Mouse (Mus musculus) left cerebral cortex, postnatal 10 days (tissue): ENCODE data around the gene Slc16a14. TPM values are rescaled to one million over a fixed set of nuclear protein-coding genes. Genes with fewer than 3 reads are reported as not detected.

Experiments
- DNase-seq, 2 experiments: peaks; one replicate each; pipeline ENCODE4 v3.0.0; 2021 to 2022; ENCODE audit warnings: low spot score in 2 of 2, mixed read lengths in 1 of 2; ENCODE audit errors: extremely low spot score in 1 of 2
- intact Hi-C: fragments of 180-260 bp; cut with DNase I; formaldehyde crosslinking; loops from one replicate; pipeline ENCODE4 v1.15.1; 2025
- total RNA-seq, 2 experiments: library from RNA; stranded (reverse); gene quantifications; 2 replicates each; pipeline ENCODE4 v1.2.3; 2021

The Slc16a14 gene
- total RNA-seq, 2 experiments from 2014 or later, result 35.7 to 37.1 TPM

DNA sequence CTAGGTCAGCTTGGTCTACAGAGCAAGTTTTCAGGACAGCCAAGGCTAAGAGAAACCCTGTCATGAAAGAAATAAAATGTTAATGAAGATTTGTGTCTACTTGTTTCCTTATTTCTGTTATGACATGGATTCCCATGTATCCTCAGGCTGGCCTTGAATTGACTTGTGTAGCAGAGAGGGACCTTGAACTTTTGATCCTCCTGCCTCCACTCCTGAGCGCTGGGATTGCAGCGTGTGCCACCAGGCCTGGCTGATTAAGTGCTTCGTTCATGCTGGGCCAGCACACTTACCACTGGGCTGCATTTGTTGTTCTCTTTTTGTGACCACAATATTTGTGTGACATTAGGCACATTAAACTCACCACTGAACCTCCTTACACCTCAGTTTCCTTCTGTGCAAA is 16.1 kb downstream of the Slc16a14 start:
- DNase-seq, result no peak
- intact Hi-C loops, result no loop called here

DNA sequence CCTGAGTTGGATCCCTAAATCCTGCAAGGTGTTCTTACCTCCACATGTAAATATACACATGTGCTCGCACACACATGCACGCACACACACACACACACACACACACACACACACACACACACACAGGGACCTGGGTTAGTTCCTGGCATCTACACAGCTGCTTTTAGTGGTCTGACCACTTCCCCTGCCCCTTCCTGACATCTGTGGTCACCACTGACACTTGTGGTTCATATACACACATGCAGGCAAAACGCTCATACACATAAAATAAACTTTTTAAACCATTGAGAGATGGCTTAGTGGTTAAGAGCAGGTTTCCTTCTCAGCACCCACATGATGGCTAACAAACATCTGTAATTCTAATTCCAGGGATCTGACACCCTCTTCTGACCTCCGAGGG is 19.9 kb downstream of the Slc16a14 start:
- intact Hi-C loops, result no loop called here
- DNase-seq, result no peak

DNA sequence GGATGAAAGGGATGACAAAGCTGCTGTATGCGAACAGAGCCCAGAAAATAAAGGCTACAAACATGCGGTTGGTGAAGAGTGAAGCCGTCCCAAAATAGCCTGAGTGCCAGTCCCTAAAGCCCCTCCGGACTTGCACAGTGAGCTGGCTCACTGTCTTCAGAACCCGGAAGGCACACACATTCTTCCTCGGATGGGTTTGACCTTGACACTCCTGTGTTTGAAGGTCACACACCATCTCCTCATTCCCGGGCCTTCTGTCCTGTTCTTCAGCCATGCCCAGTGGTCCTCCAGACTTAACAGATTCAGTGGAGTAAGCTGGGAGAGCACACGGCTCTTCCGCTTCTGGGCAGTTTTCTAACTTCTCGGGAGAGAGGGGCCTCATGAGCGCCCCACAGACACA is 22.4 kb downstream of the Slc16a14 start:
- intact Hi-C loops, result no loop called here
- DNase-seq, result no peak

DNA sequence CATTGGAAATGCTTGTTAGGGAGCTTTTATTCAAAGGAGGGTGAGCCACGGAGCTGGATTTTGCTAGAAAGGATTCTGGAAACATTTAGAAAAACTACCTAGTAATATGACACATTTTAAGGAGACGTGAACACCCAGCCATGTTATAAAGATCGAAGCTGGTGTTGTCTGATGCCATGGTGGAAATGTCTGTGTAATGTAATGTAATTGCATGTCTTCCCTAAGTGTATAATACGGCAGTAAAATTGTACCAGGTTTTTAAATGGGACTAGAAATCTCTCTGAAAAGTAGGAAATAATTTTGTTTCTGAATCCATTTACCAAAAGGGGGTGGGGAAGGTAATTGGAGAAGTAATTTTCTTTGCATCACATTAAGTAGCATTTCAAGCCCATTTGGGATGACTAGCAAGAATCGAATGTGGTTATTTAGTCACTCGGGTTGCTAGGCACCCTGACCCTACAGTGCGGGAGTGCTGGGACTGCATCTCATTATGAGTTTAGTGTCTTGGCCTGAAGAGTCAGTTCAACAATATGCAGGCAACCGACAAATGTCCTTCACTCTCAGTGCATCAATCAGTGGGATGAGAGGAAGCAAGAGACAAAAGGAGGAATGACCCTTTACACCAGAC is 24.6 kb downstream of the Slc16a14 start:
- no peak for DNase-seq
- intact Hi-C loops, result no loop called here

DNA sequence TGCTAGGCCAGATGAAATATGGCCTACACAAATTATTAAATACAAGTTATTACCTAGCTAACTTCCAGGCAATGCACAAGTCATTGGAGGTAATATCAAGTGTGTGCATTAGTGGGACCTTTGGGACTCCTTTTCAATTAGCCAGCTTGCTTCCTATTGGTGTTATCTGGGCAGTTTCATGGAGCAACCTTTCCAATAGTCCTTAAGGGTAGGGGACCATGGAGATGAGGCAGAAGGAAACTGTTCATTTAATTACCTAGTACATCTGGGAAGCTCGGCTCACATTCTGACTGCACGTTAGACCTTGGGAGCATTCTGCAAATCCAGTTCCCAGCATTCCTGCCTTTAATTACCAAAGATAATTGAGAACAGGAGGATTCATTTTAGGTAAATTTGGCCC is 30.5 kb downstream of the Slc16a14 start:
- intact Hi-C loops, result no loop called here
- DNase-seq, result no peak

DNA sequence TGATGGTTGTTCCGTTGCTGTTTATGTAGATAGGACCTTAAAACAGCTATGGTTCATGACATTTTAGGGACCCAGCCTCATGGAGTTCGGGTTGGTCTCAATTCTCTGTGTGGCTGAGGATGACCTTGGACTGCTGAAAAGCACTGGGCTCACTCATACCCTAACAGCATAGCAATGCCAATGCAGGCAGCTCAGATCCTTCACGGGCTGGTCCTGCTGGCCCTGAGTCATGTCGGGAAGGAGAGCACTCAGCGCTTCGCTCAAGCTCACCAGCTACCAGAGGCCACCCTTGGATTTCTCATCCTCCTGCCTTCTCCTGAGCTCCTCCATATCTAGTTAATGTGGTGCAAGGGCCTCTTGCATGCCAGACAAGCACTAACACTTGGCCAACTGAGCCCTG is 35.8 kb downstream of the Slc16a14 start:
- no peak for DNase-seq
- intact Hi-C loops, result no loop called here

DNA sequence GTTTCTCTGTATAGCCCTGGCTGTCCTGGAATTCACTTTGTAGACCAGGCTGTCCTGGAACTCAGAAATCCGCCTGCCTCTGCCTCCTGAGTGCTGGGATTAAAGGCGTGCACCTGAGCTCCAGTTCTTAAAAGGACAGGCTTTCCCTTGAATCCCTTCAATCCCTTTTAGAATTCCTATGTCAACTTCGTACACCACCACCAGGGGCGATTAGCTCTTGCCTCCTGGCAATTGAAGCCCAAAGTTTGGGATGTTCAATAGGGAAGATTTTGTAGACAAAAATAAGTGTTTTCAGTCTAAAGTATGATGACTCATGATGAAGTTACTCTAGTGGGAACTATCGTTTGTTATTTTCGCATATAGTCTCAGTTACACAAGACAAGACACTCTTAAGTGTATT is 37.6 kb downstream of the Slc16a14 start:
- no peak for DNase-seq
- intact Hi-C loops, result no loop called here

DNA sequence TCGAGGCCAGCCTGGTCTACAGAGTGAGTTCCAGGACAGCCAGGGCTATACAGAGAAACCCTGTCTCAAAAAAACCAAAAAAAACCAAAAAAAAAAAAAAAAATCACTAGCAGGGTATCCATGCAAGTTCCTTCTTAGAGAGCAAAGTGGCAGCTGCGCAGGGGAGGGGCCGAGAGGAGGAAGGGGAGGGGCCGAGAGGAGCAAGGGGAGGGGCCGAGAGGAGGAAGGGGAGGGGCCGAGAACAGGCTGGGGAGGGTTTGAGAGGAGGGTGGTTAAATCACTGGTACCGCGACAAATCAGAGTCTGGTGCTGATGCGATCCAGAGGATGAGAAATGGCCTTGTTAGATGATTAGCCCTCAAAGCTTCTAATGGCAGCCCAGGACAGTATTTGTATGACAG is 43.2 kb downstream of the Slc16a14 start:
- intact Hi-C loops, result no loop called here
- DNase-seq, result no peak

DNA sequence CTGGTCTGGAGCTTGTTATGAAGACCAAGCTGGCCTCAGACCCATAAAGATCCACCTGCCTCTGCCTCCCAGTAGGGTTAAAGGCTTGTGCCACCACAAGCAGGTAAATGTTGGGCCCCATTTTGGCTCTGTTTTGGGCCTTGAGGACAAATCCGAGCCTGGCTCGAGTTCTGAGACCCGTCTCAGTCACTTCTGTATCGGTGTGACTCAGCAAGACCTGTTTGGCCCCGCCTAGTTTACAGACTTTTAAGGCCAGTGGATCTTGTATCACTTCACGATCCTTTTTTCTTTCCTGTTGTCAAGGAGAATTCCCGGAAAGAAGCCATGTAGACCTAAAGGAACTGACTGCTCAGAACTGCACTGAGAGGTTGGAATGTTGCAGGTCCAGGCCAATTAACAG is 44.4 kb downstream of the Slc16a14 start:
- intact Hi-C loops, result no loop called here
- DNase-seq, result no peak

DNA sequence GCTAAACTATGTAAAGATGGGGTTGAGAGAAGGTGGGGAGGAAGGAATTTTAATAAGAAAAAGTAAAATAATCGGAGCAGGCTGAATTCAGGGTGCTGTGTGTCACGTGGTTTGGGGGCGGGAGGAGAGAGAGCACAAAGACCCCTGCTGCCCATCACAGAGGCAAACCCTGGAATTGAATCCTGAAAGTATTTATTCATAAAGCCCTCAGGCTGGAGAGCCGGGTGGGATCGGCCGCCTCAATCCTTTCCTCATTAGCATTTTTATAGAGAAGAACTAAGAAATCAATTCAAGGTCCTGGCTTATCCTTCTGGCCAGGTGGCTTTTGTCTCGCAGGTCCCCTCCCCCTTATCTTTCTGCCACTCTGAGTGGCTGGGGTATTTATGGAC is 44.9 kb downstream of the Slc16a14 start:
- no peak for DNase-seq

DNA sequence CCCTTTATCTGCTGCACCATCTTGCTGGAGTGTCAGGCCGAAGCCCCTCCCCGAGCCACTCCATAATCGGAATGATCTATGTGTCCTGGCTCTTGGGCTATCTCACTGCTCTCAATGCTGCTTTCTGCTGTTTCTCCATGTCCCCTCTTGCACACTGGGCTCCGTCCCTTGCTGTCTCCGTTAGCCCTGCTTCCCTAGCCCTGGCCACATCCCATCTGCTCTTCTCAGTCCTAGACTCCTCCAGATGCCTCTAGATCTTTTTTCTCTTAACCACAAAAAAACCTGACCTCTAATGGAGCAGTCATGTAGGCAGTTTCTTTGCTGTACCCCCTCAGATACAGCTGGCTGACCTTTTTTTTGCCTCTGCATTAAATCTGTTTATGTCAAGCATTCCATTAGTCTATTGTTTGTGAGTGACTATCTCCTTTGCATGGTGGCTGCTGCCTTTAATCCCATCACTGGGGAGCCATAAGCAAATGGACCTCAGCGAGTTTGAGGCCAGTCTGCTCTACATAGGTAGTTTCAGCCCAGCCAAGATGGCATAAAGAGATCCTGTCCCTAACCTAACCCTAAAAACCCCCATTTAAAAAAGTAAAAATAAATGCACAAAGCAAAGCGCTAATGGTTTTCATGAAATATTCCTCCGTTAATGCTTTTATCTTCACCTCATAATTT is 45.5 kb downstream of the Slc16a14 start:
- intact Hi-C loops, result no loop called here
- DNase-seq, result no peak

More for the DNA sequence above, 44.9 kb downstream of the Slc16a14 start:
- intact Hi-C loops, result no loop called here

DNA sequence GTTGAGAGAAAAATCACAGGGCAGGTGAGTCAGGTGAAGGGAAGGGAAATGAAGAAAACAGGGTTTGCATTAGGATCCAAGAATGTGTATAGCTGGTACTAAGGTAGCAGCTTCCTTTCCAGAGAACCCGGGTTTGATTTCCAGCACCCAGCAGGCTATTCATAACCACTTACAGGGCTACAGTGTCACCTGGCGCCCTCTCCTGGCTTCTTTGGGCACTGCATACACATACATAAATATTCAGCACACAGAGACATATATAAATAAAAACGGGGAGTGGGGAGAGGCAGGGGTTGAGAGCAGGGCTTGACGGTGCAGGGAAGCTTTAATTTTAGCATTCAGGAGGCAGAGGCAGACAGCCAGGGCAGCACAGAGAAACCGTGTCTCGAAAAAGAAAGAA is 49.0 kb downstream of the Slc16a14 start:
- DNase-seq, result no peak
- intact Hi-C loops, result no loop called here

DNA sequence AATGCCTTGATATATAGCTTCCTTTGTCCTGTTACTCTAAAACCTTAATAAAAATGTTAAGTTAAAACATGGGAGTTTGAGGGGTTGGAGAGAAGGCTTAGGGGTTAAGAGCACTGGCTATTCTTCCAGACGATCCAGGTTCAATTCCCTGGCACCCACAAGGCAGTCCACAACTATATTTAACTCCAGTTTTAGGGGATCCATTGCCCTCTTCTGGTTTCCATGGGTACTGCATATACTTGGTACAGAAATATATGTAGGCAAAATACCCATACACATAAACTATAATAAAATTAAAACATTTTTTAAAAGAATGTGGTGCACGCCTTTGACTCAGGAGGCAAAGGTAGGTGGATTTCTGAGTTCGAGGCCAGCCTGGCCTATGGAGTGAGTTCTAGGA is 49.8 kb downstream of the Slc16a14 start:
- intact Hi-C loops, result no loop called here

DNA sequence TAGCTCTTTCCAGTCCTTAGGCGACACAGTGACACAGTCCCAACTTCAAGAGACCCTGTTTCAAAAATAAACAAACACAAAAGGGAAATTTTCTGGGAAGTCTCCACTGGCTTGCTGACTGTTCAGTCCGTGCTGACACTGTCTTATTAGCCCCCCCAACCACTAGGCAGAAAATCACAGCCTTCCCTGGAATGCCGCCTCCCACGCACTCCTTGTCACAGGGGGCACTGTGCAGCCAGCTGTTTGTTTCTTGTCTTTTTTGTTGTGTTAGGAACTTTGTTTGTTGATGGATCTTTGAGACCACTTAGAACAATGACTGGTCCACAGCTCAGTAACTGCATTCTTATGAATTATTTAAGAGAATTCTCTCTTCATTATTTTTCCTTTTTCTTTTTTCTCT is 51.0 kb downstream of the Slc16a14 start:
- DNase-seq, result no peak
- intact Hi-C loops, result no loop called here

More for the DNA sequence above, 49.8 kb downstream of the Slc16a14 start:
- no peak for DNase-seq

DNA sequence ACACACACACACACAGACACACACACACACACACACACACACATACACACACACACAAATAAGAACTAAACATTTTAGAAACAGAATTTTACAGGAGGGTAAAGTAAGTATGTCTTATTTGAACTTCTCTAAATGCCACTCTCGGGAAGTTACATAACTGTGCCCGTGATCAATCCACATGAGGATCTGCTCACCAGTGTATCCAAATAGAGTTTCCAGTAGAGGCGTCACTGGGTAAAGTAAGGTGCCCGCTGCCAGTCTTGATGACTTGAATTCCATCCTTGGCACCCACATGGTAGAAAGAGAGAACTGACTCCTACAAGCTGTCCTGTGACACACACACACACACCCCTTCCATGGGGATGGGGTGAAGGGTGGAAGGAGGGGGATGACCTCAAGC is 52.0 kb downstream of the Slc16a14 start:
- intact Hi-C loops, result no loop called here
- DNase-seq, result no peak

DNA sequence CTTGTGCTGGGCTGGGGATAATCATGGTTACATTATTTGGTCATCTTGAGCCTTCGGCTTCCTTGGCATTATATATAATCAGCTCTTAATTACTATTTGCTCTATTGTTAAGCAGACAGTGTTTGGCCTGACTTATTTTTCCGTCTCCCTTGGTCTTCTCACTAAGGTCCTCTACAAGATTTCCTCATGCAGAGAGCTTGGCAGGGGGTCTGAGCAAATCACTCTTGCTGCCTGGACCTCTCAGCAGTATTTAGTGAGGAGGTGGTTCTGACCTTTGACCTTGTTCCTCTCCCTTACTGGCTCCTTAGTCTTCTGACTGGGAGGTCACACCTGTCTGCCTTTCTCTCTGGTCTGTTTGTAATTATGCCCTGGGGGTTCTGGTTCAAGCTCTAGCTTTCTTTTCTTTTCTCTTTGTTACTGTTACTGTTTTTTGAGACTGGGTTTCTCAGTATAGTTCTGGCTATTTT is 52.8 kb downstream of the Slc16a14 start:
- intact Hi-C loops, result no loop called here
- DNase-seq, result no peak

DNA sequence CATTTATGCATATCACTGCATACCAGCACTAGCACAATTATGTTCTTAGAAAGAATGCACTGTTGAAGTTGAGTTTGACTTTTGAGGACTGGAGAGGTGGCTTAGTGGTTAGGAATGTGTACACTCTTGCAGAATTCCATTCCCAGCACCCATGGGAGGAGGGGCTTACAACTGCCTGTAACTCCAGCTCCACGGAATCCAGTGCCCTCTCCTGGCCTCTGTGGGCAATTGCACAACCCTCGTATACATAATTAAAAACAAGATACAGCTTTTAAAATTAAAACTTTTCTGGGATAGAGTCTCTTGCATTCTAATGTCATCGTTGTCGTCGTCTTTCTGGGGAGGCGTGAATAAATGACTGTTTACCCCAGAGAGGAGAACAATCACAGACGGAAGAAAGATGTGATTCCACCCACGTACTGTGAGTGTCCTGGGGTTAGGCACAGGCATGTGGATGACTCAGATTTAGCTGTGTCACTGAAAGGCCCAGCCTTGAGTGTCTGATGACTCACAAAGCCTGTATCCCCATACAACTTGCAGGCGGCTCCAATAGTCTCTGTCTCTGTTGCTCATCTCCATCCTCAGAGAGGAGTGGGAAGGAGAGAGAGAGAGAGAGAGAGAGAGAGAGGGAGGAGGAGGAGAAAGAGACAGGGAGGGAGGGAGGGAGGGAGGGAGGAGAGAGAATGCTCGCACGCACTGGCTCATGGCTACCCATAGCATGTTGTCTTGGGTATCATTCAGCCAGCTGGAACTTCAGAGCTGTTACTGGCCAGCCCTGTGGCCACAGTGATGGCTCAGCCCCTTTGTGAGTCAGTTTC is 53.5 kb downstream of the Slc16a14 start:
- intact Hi-C loops, result no loop called here
- DNase-seq, result no peak

DNA sequence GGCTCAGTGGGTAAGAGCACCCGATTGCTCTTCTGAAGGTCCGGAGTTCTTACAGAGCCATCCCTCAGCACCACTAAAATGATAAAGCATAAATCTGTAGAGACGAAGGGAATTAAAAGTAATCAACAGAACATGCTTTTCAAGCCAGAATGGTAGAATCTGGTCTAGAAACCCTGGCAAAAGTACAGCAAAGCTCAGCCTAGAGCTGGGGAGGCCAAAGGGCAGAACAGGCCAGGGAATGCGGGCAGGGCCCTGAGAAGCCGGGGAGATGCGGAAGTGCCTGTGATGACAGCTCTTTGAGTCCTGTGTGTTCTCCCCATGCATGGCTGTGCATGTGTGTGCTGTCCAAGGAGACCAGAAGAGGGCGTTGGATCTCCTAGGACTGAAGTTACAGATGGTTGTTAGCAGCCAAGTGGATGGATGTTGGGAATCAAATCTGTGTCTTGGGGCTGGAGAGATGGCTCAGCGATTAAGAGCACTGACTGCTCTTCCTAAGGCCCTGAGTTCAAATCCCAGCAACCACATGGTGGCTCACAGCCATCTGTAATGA is 55.3 kb downstream of the Slc16a14 start:
- intact Hi-C loops, result no loop called here
- no peak for DNase-seq

DNA sequence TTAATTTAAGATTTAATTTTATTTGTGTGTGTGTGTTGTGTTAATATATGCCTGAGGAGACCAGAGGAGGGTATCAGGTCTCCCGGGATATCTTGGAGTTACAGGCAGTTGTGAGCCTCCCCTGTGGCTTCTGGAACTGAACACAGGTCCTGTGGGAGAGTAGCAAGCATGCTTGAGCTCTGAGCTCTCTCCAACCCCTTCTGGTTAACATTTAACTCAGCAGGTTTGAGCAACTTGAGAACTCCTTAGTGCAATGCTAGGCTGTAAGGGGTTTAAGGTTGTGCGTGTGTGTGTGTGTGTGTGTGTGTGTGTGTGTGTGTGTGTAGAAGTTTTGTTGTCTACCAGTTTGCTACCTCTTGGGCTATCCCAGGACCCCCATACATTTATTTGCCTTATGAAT is 57.3 kb downstream of the Slc16a14 start:
- no peak for DNase-seq
- intact Hi-C loops, result no loop called here

DNA sequence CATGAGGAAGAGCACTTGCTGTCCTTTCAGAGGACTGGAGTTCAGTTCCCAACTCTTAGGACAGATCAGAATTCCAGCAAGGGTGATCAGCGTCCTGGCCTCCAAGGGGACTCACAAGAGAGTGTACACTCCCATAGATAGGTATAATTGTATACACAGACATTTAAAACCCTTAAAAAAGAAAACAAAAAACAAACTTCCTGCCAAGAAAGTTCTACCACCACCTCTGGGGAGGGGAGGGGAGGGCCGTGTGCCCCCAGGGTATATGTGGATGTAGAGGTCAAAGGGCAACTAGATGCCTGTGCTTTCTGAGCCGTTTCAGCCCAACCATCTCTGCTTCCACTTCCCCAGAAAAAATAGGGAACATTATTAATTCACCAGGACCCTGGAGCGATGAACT is 62.0 kb downstream of the Slc16a14 start:
- no peak for DNase-seq
- intact Hi-C loops, result no loop called here
